Mouse (Mus musculus): ENCODE measurements around the gene Arhgap27. TPM values are rescaled to one million over a fixed set of nuclear protein-coding genes. Genes with fewer than 3 reads are reported as not detected.
A peak's percentile ranks its signal among the peaks of the same experiment; 100 is the strongest.

The Arhgap27 gene
- polyA plus RNA-seq, 1 experiment from 2014 or later: 17.8 TPM

DNA sequence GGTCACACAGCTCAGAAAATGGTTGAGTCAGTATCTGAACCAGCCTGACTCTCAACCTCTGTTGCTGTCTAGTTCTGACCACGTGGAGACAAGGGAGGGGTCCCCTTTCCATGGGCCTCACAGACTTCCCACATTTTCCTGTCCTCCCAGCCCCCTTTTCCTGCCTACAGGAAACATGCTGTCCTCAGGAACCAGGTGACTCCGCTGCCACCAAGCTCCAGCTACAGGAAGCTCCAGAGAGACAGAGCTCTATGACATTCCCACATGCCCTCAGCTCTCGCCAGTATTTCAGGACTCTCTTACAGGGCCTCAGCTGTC is 7.7 kb upstream of the Arhgap27 start:
- H3K27me3 ChIP-seq (ENCODE audit: insufficient read depth, low read length): no peaks in the 10 kb centered on the region
- peaks cover 26% of the 10 kb centered on the region; the same call in 1 of the 2 replicates for H3K36me3 ChIP-seq (ENCODE audit: insufficient read depth, low read length)
- no peak overlapping the region for H3K4me2 ChIP-seq (replicated peaks; ENCODE audit: low read depth, low read length)
- H3K27ac ChIP-seq (ENCODE audit: low read length): peak overlapping the region; percentile 67
- H3K4me1 ChIP-seq (ENCODE audit: insufficient read depth, low read length): no peaks in the 10 kb centered on the region
- no peak overlapping the region for H3K9ac ChIP-seq (replicated peaks; ENCODE audit: low read length)
- 0 out of 2 replicates have a peak, but pooled peaks have one; percentile 40 for ATAC-seq (ENCODE audit: low FRiP score, low TSS enrichment)
- H3K9me3 ChIP-seq (ENCODE audit: low read length): no peaks in the 10 kb centered on the region
- WGBS: 69% methylated on average over 3 of the region's 3 CpGs
- no peak overlapping the region for H3K4me3 ChIP-seq (ENCODE audit: low read length)

DNA sequence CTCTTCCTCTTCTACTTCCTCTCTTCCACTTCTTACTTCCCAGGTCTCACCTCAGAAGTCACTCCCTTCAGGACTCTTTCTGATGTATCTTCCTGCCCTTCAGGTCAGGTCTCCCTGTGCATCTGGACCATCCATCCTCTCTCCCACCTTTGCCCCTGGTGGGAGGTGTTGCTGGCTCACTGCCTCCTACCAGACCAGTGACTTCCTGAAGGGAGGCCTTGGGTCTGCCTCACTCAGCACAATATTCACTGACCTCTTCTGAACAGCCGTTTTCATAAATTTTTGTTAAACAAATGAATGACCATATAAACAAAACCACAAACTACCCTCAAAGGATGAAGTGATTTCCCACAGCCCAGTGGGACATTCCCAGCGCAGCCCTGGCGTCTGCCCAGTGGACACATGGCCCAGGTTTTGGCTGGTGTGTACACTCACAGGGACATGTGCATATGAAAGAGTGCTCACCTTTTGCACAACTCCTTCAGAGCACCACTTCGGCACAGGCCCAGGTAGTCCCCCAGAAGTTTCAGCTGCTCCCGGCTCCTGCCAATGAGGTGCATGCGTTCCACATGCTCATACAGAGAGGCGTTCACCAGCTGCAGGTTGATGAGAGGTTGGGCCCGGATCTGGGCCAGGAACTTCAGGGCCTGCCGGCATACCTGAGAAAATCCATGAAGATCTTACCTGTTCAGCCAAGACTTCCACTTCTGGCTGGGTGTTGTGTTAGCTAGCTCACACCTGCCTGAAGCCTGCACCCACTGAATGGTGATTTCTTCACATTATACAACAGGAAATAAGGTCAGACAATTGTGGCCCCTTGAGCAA is 7.1 kb upstream of the Arhgap27 start:
- Histone ChIP-seq H3K27ac (ENCODE audit: low read length) (peak overlapping the region; percentile 65), H3K4me3 (ENCODE audit: low read length) (no peak overlapping the region), H3K36me3 (ENCODE audit: insufficient read depth, low read length) (peaks cover 26% of the 10 kb centered on the region; the same call in 1 of the 2 replicates), H3K27me3 (ENCODE audit: insufficient read depth, low read length) (no peaks in the 10 kb centered on the region), H3K4me2 (replicated peaks; ENCODE audit: low read depth, low read length) (0 out of 2 replicates have a peak overlapping the region, but pooled peaks have one; percentile 3), H3K9me3 (ENCODE audit: low read length) (no peaks in the 10 kb centered on the region), H3K9ac (replicated peaks; ENCODE audit: low read length) (no peak overlapping the region), H3K4me1 (ENCODE audit: insufficient read depth, low read length) (no peaks in the 10 kb centered on the region)
- no peak for ATAC-seq (ENCODE audit: low FRiP score, low TSS enrichment)
- WGBS: 82% methylated on average over 9 of the region's 9 CpGs

DNA sequence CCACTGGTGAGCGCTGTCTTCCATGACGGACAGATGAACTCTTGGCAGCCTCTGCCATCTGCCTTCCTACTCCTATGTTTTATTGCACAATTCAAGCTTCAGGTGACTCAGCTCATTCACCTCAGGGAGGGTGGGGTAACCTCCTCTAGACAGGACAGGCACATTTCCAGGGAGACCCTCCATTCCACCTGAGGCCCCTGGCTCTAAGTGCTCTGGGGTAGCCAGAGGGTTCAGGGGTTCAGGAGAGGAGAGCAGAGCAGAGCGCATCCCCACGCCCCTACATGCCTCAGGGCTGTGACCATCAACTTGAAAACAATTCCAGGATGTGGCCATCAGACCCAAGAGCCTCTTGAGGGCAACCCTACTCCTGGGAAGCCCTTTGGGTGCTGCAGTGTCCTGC is 2.0 kb upstream of the Arhgap27 start:
- peaks cover 27% of the 10 kb centered on the region for H3K27me3 ChIP-seq (ENCODE audit: insufficient read depth, low read length)
- peaks cover 39% of the 10 kb centered on the region for H3K4me1 ChIP-seq (ENCODE audit: insufficient read depth, low read length)
- H3K27ac ChIP-seq (ENCODE audit: low read length): no peak overlapping the region
- no peak overlapping the region for H3K9ac ChIP-seq (replicated peaks; ENCODE audit: low read length)
- no peak overlapping the region for H3K4me2 ChIP-seq (replicated peaks; ENCODE audit: low read depth, low read length)
- no peaks in the 10 kb centered on the region for H3K9me3 ChIP-seq (ENCODE audit: low read length)
- no peak overlapping the region for H3K4me3 ChIP-seq (ENCODE audit: low read length)
- peaks cover 15% of the 10 kb centered on the region; the same call in 1 of the 2 replicates for H3K36me3 ChIP-seq (ENCODE audit: insufficient read depth, low read length)
- WGBS: 92% methylated on average over 4 of the region's 4 CpGs
- ATAC-seq (ENCODE audit: low FRiP score, low TSS enrichment): no peak

DNA sequence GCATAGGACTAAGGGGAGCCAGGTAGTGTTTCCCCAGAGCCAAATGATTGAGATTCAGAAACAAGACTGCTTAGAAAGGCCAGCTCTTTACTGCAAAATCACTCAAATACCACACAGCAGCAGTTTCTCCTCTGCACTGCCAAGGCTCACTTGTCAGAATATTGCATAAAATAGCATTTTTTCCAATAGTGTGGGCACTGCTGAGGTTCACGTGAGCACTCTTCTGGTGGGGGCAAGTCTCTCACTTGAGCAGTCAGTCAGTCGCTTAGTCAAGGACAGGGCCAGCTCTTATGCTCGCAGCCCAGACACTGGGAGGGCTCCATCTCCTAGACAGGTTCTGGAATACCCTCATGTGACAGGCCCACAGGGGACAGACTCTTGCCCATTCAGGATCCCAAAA is 1.5 kb upstream of the Arhgap27 start:
- peaks cover 41% of the 10 kb centered on the region for H3K4me1 ChIP-seq (ENCODE audit: insufficient read depth, low read length)
- ATAC-seq (ENCODE audit: low FRiP score, low TSS enrichment): no peak
- no peaks in the 10 kb centered on the region for H3K9me3 ChIP-seq (ENCODE audit: low read length)
- 89% methylated on average over 3 of the region's 3 CpGs for WGBS
- no peak overlapping the region for H3K9ac ChIP-seq (replicated peaks; ENCODE audit: low read length)
- H3K27me3 ChIP-seq (ENCODE audit: insufficient read depth, low read length): peaks cover 29% of the 10 kb centered on the region
- peak overlapping the region; percentile 13; the same call in 1 of the 2 replicates for H3K27ac ChIP-seq (ENCODE audit: low read length)
- H3K4me2 ChIP-seq (replicated peaks; ENCODE audit: low read depth, low read length): no peak overlapping the region
- no peak overlapping the region for H3K4me3 ChIP-seq (ENCODE audit: low read length)
- H3K36me3 ChIP-seq (ENCODE audit: insufficient read depth, low read length): peaks cover 14% of the 10 kb centered on the region; the same call in 1 of the 2 replicates

DNA sequence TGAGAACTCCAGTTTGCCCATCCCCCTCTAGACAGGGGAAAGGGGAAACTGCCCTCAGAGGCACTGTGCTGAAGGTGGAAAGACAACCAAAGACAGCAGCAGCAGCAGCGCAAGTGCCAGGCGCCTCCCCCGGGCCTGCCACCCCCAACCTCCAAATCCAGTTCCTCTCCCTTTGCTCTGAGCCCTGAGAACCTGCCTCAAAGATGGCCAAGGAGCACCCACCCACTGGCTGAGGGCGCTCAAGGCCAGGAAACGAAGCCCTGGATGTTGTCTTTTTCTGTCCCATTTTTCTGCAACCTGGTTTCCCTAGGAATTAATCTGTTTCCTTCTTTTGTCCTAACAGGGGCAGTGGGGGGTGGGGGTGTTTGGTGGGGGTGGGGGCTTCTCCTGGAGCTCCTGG is 843 bp upstream of the Arhgap27 start:
- ATAC-seq (ENCODE audit: low FRiP score, low TSS enrichment): no peak
- 44% methylated on average over 5 of the region's 5 CpGs for whole genome bisulfite sequencing
- Histone ChIP-seq H3K27ac (ENCODE audit: low read length) (peak overlapping the region; percentile 81), H3K4me3 (ENCODE audit: low read length) (no peak overlapping the region), H3K9me3 (ENCODE audit: low read length) (no peaks in the 10 kb centered on the region), H3K4me1 (ENCODE audit: insufficient read depth, low read length) (peaks cover 48% of the 10 kb centered on the region), H3K36me3 (ENCODE audit: insufficient read depth, low read length) (peaks cover 14% of the 10 kb centered on the region; the same call in 1 of the 2 replicates), H3K9ac (replicated peaks; ENCODE audit: low read length) (no peak overlapping the region), H3K4me2 (replicated peaks; ENCODE audit: low read depth, low read length) (peak overlapping the region; percentile 95), H3K27me3 (ENCODE audit: insufficient read depth, low read length) (peaks cover 29% of the 10 kb centered on the region)

DNA sequence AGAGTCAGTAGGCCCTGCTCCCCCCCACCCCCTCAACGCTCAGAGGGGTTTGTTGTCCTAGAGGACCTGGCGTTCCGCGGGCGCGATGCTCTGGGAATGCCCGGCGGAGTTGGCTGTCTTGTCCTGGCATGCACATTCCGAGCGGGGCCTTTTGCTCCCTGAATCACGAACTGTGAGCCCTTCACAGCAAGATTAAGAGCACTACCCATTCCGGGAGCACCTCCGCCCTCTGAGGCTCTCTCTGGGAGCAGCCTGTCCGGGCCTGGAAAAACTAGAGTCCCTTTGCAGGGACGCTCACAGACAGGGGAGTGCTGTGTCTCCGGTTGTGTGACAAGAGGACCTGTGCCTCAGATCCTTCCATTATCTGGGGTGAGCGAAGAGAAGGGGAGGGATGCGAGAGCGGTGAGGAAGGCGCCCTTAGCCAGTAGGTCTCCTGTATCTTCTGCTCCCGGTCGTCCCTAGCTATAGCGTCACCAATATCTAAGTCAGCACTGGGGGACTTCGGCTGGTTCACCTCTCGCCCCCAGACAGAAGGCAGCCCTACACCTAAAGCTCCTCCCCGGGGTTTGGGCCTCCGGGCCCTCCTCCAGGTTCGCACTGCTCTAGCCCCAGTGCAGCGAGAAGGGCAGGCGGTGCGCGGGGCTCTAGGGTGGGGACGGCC is 841 bp downstream of the Arhgap27 start:
- Histone ChIP-seq H3K4me3 (ENCODE audit: low read length) (peak overlapping the region; percentile 48), H3K4me1 (ENCODE audit: insufficient read depth, low read length) (peaks cover 57% of the 10 kb centered on the region), H3K9ac (replicated peaks; ENCODE audit: low read length) (peak overlapping the region; percentile 61), H3K36me3 (ENCODE audit: insufficient read depth, low read length) (peaks cover 10% of the 10 kb centered on the region; the same call in 1 of the 2 replicates), H3K9me3 (ENCODE audit: low read length) (no peaks in the 10 kb centered on the region), H3K27me3 (ENCODE audit: insufficient read depth, low read length) (peaks cover 29% of the 10 kb centered on the region), H3K27ac (ENCODE audit: low read length) (peak overlapping the region; percentile 81), H3K4me2 (replicated peaks; ENCODE audit: low read depth, low read length) (peak overlapping the region; percentile 95)
- WGBS: under 1% methylated on average over 33 of the region's 33 CpGs
- ATAC-seq (ENCODE audit: low FRiP score, low TSS enrichment): peak; percentile 35

DNA sequence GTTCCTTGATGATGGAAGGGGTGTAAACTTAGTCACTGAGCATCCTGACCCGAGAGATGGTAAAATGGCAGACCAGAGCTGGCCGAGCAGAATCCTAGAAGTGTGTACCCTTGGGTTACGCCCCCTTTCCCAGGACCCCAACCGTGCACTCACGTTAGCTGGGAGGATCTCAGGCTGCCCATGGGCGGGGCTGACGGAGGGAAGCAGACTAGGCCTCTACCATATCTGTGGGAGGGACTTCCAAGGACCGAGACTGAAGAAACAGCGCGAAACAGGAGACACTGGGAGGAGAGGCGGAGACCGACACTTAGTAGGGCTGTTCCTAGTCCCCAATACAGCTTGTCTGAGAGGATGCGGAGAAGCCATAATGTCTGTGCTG is 1.4 kb downstream of the Arhgap27 start:
- Histone ChIP-seq H3K27me3 (ENCODE audit: insufficient read depth, low read length) (peaks cover 29% of the 10 kb centered on the region), H3K9ac (replicated peaks; ENCODE audit: low read length) (peak overlapping the region; percentile 61), H3K27ac (ENCODE audit: low read length) (peak overlapping the region; percentile 81), H3K36me3 (ENCODE audit: insufficient read depth, low read length) (peaks cover 4% of the 10 kb centered on the region; the same call in 1 of the 2 replicates), H3K4me3 (ENCODE audit: low read length) (peak overlapping the region; percentile 48), H3K9me3 (ENCODE audit: low read length) (no peaks in the 10 kb centered on the region), H3K4me1 (ENCODE audit: insufficient read depth, low read length) (peaks cover 58% of the 10 kb centered on the region), H3K4me2 (replicated peaks; ENCODE audit: low read depth, low read length) (peak overlapping the region; percentile 95)
- WGBS: 5% methylated on average over 13 of the region's 13 CpGs
- peak; percentile 47; the same call in 1 of the 2 replicates for ATAC-seq (ENCODE audit: low FRiP score, low TSS enrichment)

DNA sequence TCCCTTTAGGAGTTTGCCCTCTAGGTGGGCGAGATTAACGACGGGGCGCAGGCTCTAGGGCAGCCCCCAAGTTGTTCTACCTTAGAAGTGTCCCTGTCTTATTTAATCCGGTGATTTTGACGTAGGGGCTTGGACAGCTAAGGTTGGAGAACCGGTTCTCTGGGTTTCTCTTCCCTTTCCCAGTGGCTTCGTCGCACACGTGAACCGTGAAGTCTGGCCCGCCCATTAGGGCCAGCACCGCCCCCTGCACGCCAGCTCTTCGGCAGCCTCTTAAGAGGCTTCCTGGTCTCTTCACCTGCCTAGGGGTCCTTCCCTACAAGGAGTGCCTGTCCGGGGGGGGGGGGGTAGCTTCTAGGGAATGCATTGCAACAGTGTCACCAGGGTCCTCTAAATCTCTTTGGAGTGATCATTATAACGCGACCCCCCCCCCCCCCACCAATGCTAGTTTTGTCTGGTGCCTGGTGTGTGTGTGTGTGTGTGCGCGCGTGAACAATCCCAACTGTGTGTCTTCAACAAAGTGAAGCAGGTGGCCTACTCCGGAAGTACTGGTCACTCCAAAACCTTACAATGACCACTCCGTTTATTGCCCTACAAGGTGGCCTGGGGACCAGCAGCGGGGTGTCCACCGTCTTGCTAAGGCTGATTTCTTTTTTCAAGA is 2.0 kb downstream of the Arhgap27 start:
- Histone ChIP-seq H3K4me1 (ENCODE audit: insufficient read depth, low read length) (peaks cover 63% of the 10 kb centered on the region), H3K4me3 (ENCODE audit: low read length) (peak overlapping the region; percentile 48), H3K4me2 (replicated peaks; ENCODE audit: low read depth, low read length) (peak overlapping the region; percentile 95), H3K27me3 (ENCODE audit: insufficient read depth, low read length) (peaks cover 29% of the 10 kb centered on the region), H3K27ac (ENCODE audit: low read length) (peak overlapping the region; percentile 81), H3K9ac (replicated peaks; ENCODE audit: low read length) (peak overlapping the region; percentile 77), H3K9me3 (ENCODE audit: low read length) (no peaks in the 10 kb centered on the region), H3K36me3 (ENCODE audit: insufficient read depth, low read length) (no peaks in the 10 kb centered on the region; the same call in 1 of the 2 replicates)
- 3% methylated on average over 25 of the region's 25 CpGs for WGBS
- peak; percentile 33; the same call in 1 of the 2 replicates for ATAC-seq (ENCODE audit: low FRiP score, low TSS enrichment)

DNA sequence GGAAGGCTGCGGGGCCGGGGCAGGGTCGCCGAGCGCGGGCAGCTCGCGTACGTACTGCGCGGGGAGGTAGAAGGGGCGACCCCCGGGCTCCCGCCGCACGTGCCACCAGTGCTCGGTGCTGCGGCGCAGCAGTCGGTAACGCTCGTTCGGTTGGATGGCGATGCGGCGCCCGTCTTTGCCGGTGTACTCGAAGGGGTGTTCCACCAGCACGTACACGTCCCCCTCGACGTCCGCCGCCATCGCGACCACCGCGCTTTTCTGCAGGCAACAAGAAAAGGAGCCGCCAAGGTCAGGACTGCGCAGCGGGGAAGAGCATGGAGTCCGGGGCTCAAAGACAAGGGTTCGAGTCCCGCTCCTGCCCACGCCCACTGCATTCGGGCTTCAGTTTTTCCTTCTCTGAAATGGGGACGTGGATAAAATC is 2.8 kb downstream of the Arhgap27 start:
- Histone ChIP-seq H3K9ac (replicated peaks; ENCODE audit: low read length) (peak overlapping the region; percentile 77), H3K4me1 (ENCODE audit: insufficient read depth, low read length) (peaks cover 72% of the 10 kb centered on the region), H3K4me3 (ENCODE audit: low read length) (peak overlapping the region; percentile 48), H3K27ac (ENCODE audit: low read length) (peak overlapping the region; percentile 57; the same call in 1 of the 2 replicates), H3K9me3 (ENCODE audit: low read length) (no peaks in the 10 kb centered on the region), H3K27me3 (ENCODE audit: insufficient read depth, low read length) (peaks cover 29% of the 10 kb centered on the region), H3K4me2 (replicated peaks; ENCODE audit: low read depth, low read length) (peak overlapping the region; percentile 95), H3K36me3 (ENCODE audit: insufficient read depth, low read length) (no peaks in the 10 kb centered on the region)
- no peak for ATAC-seq (ENCODE audit: low FRiP score, low TSS enrichment)
- 3% methylated on average over 48 of the region's 48 CpGs for WGBS

All from kidney, embryonic 16.5 days (tissue).